Mouse (Mus musculus): ENCODE measurements around the gene Sycp2l.

DNA sequence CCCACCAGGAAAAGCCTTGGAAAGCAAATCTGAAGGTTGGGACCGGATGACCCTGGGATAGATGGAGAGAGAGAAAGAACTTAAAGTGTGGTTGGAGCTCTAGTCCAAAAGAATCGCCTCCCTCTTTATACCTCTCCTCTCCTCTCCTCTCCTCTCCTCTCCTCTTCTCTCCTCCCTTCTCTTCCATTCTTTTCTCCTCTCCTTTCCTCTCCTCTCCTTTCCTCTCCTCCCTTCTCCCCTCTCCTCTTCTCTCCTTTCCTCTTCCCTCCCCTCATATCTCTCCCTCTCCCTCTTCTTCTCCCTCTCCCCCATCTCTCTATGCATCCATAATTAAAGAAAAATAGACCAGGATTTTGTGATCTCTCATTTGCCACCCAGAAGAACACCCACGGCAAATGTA is 3.2 kb upstream of the Sycp2l start, which contains the start of gene Gcm2:
- TF ChIP-seq CTCF (IDR thresholded peaks at IDR 0.05; ENCODE audit: borderline replicate concordance, extremely low read depth, insufficient read depth, insufficient read length), result no peak
- no peak for TF ChIP-seq POLR2A (IDR thresholded peaks at IDR 0.05; ENCODE audit: borderline replicate concordance, extremely low read depth, insufficient read depth, insufficient read length, poor library complexity, severe bottlenecking)

Measured in brain, embryonic 14.5 days (tissue).